Mouse (Mus musculus) cerebellum, postnatal 14 days (tissue): ENCODE measurements around the gene Ppt1.

Experiments
- DNase-seq, 2 experiments: peaks; one replicate each; pipeline ENCODE4 v3.0.0; 2021; ENCODE audit warnings: mixed read lengths in 2 of 2

Ppt1 gene

DNA sequence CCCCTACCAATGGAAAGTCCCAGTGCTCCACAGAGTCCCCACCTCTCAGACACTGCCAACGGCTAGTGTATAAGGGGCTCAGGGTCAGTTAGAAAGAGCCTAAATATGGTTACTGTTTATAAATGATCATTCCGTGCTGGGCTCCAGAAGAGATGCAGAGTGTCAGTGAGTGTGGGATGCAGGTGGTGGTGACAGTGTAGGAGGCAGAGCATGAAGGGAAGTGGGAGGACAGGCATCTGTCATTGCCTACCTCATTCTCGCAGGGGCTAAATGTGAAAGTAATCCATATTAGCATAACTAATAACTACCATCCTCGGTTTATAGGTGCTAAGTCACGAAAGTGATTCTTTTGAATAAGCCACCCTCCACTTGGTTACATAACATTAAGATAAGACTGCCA, 34.7 kb downstream of the Ppt1 start:
- DNase-seq, result no peak

GRCm38 (mm10) chr4:122871269-122871668, 35.2 kb downstream of the Ppt1 start:
- DNase-seq, result no peak

- no peak for DNase-seq
These were observed 35.9 kb downstream of the Ppt1 start for GRCm38 (mm10) chr4:122871989-122872388.

GRCm38 (mm10) chr4:122873003-122873402, 37.0 kb downstream of the Ppt1 start:
- no peak for DNase-seq

GRCm38 (mm10) chr4:122873512-122873911, 37.5 kb downstream of the Ppt1 start:
- DNase-seq, result no peak

GRCm38 (mm10) chr4:122878333-122879070, 42.5 kb downstream of the Ppt1 start:
- no peak for DNase-seq

GRCm38 (mm10) chr4:122882544-122882943, 46.5 kb downstream of the Ppt1 start:
- DNase-seq, result no peak

GRCm38 (mm10) chr4:122883294-122883693, 47.3 kb downstream of the Ppt1 start:
- no peak for DNase-seq

GRCm38 (mm10) chr4:122884051-122884450, 48.0 kb downstream of the Ppt1 start:
- no peak for DNase-seq

DNA sequence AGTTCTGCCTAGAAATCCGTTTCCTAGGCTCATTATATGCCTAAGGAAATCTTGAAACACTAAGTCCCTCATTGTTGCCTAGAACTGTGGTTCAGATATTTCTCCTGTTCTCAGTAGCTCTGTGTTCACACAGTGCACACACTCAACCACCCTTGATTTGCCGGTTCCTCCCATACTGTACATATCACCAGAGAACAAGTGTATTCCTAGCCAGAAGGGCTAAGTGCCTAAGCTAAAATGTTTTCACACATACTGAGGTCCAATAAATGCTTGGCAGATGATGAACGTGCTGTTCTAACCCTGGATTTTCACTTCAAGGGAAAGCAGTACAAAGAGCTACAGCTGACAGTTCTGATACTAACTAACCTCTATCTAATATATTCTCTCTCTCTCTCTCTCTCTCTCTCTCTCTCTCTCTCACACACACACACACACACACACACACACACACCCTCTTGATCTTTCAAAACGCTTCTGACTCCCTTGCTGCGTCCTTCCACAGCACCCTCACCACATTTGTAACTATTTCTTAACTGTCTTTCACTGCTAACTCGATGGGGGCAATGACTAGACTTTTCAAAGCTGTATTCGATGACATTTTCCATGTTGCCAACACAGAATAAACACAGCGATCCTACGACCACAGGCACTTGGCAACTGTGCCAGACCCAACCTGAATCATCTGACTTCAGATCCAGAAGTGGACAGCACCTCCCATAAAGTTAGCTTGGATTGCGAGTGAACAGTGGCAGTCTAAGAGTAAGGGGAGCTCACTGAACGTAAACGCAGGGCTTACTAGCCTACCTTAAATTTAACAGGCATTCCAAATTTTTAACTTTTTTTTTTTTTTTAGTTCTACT, 48.7 kb downstream of the Ppt1 start:
- DNase-seq, result peak; percentile 26 to 31

DNA sequence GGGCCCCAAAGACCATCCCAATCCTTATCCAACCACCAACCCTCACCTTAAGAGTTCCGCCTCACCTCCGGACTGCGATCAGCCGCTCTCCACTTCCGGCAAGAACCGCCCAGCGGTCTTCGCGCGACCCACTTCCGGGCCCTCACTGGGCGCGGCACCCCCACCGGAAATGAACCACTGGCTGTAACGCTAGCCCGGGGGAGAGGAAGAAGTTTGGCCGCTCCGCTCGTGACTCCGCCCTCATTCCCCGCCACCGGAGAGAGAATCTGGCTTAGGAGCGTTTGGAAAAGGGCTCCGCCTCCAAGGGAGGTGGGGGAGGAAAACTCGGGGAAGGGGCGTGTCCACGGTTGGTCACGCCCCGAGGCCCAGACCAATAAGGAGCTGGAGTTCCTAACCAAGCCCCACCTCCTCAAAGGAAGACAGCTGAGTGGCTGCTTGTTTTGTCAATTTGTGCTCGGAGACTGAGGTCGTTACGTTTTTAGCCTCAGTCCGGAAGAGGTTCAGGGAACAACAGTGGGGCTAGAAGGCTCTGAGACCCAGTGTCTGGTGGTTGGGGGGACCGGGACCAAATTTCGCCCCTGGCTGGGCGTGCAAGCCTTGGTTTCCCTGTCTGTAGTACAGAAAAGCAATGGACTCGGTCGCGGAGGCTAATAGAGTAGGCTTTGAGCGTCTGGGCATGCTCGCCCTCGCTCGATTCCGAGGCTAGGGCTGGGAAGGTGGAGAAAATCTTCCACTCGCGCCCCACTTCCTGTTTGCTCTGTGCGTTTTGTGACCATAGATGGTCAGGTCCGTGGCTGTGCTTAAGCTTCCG, 49.9 kb downstream of the Ppt1 start, which contains the start of gene Cap1:
TSS of gene Cap1 (minus strand) at position 289 of the 811 bp plus-strand sequence.
- peak; percentile 96 to 97 for DNase-seq

- DNase-seq, result peak in 1 of 2 experiments; percentile 44
These were observed 50.7 kb downstream of the Ppt1 start for GRCm38 (mm10) chr4:122886579-122887254.

DNA sequence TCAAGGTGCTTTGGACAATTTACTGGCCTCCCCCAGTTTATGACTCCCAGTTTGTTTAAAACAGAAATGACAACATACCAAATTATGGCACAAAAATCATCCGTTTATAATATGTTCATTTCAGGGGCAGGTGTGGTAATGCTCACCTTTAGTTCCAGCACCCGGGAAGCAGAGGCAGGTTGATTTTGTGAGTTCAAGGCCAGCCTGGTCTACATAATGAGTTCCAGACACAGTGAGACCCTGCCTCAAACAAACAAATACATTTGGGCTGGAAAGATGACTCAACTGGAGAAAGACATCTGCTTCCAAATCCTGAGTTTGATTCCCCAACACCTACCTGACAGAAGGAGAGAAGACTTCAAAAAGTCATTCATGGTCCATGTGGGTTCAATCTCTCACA, 51.3 kb downstream of the Ppt1 start:
- DNase-seq, result no peak

DNA sequence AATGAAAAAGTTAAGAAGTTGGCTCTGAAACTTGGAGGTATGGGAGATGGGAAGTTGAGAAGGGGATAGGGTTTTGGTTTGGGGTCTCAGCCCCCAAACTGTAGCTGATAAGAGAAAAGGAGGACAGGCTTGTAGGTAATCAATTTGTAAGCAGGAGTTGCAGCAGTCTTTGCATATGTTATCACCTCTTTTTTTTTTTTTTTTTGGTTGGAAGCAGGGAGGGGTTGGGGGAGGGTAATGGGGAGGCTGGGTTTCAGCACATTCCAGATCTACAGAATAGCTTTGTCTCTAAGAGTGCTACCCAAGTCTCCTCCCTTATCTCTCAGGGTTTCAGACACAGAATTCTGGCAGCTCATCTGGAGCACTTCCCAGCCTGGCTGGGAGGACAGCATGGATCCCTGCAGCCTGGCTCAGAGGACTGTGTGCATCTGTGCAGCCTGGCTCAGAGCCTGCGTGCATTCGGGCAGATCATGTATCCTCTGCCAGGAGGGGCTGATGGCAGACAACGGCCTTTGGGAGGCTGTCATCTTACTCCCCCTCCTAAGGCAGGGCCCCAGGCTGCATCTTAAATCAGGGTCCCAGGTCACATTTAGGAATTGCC, 54.9 kb downstream of the Ppt1 start:
- peak; percentile 97 to 98 for DNase-seq

- DNase-seq, result peak; percentile 19 to 48
These were observed 55.6 kb downstream of the Ppt1 start for GRCm38 (mm10) chr4:122891597-122891996.

GRCm38 (mm10) chr4:122892157-122892556, 56.1 kb downstream of the Ppt1 start:
- DNase-seq, result no peak

DNA sequence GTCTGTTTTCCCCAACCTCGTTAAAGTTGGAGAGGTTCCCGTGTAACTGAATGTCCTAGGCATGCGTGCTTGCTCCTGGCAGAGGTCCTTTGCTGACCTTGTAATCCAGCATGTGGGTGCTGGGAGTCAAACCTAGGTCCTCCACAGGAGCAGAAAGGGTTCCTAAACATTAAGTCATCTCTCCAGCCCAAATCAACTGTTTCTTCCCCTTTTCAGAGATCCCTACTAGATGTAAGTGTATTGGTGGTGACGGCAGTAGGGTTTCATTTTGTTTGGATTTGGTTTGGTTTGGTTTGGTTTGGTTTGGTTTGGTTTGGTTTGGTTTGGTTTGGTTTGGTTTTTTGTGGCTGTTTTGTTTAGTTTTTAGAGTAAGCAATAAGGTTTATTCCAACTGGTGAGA, 61.7 kb downstream of the Ppt1 start:
- no peak for DNase-seq

DNA sequence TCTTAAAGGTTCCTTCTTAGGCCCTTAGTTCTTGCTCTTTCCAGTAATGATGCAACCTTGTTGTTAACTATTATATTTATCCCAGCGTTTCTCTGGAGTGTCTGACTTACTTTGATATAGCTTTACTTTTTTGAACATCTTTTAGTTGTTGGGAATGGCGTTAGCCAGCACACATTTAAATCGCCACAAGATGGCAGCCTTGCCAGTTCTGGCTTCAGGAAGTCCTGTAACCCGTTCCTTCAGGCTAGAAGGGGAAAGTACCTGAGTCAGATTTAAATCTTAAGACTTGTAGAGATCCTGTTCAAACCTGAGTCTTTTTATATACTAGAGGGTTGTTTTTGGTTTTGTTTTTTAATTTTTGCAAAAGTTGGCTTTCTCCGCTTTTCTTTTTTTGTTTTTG, 62.3 kb downstream of the Ppt1 start:
- DNase-seq, result peak; percentile 81 to 82

- DNase-seq, result peak in 1 of 2 experiments; percentile 46
These were observed 66.1 kb downstream of the Ppt1 start for GRCm38 (mm10) chr4:122902156-122902555.

- no peak for DNase-seq
These were observed 67.7 kb downstream of the Ppt1 start for GRCm38 (mm10) chr4:122903709-122904108.

DNA sequence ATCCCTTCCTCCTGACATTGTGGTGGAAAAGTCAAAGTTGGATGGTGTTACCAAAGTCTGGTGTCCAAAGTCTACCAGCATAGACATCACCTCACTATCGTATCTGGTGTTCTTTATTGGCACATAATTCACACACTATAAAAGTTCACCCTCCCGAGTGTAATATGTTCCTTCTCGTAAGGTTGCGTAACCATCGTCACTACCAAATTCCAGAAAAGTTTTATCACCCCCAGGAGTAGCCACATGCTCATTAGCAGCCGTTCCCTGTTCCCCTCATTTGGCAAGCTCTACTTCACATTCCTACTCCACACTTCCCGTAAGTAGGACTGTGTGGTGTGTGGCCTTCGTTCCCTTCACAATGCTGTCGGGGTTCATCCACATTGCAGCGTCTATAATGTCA, 69.3 kb downstream of the Ppt1 start:
- DNase-seq, result no peak
